Mouse (Mus musculus) left cerebral cortex, postnatal 14 days (tissue): ENCODE results near the gene Kif27. TPM values are rescaled to one million over a fixed set of nuclear protein-coding genes. Genes with fewer than 3 reads are reported as not detected.

Experiments
- DNase-seq, 2 experiments: peaks; one replicate each; pipeline ENCODE4 v3.0.0; 2021 to 2022; ENCODE audit warnings: low spot score in 2 of 2, mixed read lengths in 1 of 2
- intact Hi-C: fragments of 180-260 bp; cut with DNase I; formaldehyde crosslinking; loops from one replicate; pipeline ENCODE4 v1.15.1; 2025
- total RNA-seq, 2 experiments: library from RNA; stranded (reverse); gene quantifications; 2 replicates each; pipeline ENCODE4 v1.2.3; 2021

The Kif27 gene
- total RNA-seq, 2 experiments from 2014 or later = 2.6 to 3.3 TPM

DNA sequence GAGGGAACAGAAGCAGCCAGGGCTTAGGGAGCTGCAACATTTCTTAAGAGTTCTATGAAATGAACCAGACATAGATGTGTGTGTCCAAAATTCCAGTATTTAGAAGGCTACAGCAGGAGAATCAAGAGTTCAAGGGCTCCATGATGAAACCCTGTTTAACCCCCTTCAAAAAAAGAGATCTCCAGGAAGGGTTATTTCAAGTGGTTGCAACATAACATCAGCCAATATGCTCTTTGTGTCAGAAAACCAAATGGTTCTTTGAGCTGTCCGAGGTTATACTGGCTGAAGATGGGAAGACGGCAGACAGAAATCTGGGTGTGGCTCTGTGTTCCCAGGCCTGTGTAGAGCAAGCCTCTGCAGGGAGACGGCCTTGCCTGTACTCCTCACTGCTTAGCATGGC lies 63.3 kb downstream of the Kif27 start:
- intact Hi-C loops = no loop called here
- DNase-seq = no peak

DNA sequence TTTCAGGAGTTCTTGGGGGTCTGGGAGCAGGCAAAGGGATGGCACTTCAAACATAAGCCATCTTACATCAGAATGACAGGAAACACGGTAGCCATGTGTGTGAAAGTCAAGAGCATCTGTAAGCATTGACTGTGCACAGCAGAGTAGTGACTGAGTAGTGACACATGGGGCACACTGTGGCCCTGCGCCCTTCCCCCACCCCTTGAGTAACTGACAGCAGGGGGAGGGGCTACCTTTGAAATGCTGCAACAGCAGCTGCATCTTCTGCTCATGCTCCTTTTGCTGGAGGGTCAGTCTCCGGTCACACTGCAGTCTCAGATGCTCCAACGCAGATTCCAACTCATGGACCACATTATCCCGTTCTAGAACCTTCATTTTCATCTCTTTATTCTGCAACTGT lies 66.1 kb downstream of the Kif27 start:
- no peak for DNase-seq
- intact Hi-C loops = no loop called here

DNA sequence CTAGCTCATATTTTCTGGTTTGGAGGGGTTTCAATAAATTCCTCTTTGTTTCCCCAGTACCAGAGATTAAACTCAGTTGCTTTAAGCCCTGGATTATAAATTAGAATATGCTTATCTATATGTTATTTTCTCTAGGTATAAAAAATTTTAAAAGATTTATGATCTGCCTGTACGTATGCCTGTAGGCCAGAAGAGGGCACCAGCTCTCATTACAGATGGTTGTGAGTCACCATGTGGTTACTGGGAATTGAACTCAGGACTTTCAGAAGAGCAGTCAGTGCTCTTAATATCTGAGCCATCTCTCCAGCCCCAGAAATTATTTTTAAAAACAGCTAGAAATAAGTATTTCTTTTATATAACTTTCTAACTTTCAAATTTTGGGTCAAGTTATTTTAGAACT lies 69.6 kb downstream of the Kif27 start:
- intact Hi-C loops = loop anchor here (2.0 kb wide), 3 partner anchors 99 to 299 kb away; no protein-coding TSS in a partner anchor
- no peak for DNase-seq

DNA sequence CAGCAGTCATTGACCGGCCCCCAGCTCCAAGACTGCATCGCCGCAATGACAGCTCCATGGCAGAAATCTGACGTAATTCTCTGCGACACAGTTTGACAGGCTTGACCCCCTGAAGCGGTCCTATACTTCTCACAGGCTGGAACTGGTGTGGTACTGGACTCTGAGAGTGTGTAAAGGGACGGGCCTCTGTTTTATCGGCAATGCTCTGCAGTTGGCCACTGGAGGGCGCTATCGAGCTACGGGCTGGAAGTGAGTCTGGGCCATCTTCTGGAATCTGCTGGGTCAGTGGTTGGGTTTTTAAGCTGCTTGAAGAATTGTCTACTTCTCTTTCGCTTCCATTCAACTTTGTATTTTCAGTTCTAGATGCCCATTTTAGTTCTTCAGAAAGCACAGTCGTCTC lies 71.1 kb downstream of the Kif27 start:
- DNase-seq = peak; percentile 59 to 73
- intact Hi-C loops = loop anchor here (2.0 kb wide), 3 partner anchors 101 to 301 kb away; no protein-coding TSS in a partner anchor

DNA sequence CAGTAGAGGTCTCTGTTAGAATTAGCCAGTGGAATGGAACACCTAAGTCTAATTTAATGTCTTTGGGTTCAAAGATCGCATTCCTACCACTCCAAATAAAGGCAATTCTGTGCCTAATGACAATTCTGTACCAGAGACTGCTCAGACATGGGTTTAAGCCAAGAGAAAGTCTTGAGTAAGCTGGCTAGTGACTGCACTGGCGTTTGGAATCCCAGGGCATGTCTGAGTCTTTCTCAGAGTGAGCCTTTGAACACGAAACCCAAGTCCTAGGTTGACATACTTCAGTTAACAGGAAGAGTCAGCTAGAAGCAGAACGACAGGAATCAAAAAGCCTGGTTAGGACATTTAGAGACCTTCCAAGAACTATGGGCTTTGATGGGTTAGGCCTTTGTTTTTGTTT lies 75.5 kb downstream of the Kif27 start:
- intact Hi-C loops = no loop called here
- DNase-seq = no peak

DNA sequence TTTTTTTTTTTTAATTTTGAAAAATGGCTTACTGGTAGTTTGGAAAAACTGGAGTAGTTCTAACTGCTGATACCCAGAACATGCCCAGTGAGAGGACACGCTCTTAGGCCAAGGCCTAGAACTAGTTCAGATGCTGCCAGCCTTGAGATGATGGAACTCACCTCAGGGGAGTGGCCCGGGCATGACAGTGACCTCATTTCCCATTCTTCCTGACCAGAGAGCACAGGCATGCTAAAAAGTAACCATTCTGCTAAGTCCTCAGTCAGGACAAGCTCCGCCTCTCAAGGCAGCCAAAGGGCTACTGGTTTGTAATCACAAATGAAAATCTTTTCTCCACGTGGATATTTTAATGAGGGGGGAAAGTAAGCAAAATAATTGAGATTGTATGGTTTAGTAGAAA lies 77.0 kb downstream of the Kif27 start:
- DNase-seq = no peak
- intact Hi-C loops = no loop called here

DNA sequence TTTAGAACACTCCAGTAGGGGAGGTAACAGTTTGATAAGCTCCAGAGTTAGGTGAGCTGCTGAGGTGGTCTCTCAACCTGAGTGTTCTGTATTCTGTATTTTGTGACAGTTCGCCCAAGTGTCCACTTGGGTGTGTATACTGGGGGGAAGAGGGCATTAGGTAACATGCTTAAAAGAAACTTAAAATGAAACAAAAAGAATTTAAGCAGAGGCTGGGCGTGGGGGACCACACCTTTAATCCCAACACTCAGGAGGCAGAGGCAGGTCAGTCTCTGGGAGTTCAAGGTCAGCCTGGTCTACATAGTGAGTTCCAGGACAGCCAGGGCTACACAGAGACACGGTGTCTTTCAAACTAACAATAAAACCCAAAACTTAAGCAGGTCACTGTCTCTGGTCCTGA lies 78.4 kb downstream of the Kif27 start:
- DNase-seq = no peak
- intact Hi-C loops = no loop called here

DNA sequence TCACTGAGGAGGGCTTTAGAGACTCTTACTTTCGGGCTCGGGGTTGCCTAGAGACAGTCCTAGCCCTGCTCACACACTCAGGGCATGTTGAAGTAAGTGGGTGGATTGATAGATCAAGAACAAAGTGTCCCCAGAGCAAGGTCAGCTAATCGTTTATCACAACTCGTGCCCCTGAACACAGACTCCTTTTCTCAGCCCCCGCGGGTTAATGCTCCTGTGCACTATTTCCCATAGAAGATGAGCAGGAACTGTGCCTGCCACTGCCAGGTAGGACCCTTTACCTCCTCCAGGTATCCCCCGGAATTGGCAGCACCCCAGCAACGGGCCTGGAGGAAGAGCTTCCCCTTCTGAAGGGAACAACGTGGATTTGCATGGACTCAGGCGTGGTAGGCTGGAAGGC lies 82.7 kb downstream of the Kif27 start:
- intact Hi-C loops = no loop called here
- DNase-seq = no peak

DNA sequence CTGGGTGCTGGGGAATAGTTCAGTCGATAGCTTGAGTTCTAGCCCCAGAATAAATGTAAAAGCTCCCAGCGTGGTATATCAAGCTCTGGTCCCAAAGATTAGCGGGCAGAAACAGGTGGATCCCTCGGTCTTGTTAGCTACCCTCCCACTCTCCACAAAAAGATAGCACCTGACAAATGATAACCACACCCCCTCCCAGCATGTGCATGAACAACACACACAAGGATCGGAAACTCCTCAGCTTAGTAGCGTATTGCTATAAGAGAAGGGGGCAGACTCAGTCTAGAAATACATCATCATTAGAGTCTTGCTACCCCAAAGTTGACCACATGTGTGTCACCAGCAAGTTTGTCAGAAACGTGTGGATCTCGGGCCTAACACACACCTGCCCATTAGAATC lies 83.3 kb downstream of the Kif27 start, which contains the start of gene Gkap1:
Gene Gkap1 (minus strand): TSS at position 101 of the 400 bp plus-strand sequence.
- DNase-seq = no peak
- intact Hi-C loops = no loop called here

DNA sequence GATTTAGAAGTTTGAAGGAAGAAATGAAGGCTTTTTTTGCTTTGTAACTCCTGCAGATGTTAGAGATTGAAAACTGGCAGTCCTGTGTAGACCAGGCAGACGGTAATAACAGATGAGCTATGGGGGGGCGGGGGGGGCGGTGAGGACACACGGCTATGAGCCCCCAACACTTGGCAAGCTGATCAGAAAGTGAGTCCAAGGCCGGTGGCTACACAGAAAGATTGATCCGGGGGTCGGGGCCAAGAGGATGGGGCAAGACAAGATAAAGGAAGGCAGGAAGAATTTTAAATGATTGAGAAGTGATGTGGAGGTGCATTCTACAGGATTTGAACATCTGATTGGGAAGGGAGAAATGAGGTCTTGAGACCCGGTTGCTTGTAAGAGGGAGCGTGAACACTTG lies 83.8 kb downstream of the Kif27 start:
- intact Hi-C loops = no loop called here
- no peak for DNase-seq

DNA sequence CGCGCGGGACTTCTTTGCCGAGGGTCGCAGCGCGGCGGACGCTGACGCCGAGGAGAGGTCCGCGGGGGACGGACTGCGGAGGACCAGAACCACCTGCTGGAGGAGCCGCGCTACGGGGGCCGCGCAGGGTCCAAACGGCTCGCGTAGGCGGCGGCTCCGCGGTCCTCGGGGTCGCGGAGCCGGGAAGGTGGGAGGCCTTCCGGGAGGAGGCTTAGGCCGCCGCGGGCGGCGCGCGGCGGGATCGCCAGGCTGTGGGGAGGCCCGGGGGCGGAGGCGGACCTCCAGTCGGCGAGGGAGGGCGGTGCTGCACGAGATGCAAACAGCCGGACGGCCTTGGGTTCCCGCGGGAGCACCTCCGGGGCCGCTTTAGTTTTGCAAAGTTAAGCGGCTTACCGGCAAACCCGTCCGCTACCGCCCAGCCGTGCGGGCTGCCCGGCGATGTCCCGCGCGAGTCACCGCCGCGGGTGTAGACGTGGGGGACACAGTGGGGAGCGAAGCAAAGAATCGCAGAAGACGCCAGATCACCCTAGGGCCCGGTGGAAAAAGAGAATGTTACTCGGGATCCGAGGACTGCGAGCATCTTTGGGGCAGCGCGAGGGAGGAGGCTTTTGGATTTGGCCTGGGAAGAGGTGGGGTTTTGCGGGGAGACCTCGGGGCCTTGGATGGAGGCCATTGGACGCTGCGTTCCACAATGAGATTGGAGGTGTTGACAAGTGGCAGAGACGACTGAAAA lies 84.5 kb downstream of the Kif27 start:
- intact Hi-C loops = no loop called here
- DNase-seq = peak; percentile 32 to 53

DNA sequence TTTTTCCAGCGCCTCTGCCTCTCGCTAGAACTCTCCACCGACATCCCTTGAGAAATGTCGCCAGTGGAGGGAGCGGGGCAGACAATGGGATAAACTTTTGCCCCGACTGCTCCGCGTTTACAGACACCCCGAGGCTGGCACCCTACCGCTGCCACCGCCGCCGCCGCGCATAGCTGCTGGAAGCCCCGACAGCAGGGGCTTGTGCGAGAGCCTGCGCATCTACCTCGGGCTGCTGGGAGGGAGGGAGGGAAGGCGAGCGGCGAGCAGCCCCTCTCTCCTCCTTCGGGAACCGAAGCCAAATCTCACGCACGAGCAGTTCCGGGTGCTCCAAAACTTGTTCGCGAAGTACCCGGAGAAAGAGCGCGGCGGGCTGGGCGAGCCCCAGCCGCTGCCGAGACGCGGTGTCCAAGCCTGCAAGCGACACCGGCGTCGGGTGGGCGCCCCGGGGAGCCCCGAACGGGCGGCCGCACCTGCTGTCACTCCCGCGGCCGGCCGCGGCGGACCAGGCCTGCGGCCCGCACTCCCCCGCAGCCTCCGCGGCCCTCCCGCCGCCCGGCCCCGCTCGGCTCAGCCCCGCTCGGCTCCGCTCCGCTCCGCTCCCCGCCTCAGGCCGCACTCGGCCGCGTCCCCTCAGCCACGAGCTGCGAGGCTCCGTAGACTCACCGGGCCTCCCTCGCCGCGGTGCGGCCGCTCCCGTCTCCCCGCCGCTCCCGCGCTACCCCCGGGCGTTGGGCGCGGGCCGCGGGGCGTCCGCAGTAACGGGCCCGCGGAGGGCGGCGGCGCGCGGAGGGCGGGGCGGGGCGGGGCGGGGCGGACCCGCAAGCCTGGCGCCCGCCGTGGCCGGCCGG lies 85.3 kb downstream of the Kif27 start:
- intact Hi-C loops = no loop called here

DNA sequence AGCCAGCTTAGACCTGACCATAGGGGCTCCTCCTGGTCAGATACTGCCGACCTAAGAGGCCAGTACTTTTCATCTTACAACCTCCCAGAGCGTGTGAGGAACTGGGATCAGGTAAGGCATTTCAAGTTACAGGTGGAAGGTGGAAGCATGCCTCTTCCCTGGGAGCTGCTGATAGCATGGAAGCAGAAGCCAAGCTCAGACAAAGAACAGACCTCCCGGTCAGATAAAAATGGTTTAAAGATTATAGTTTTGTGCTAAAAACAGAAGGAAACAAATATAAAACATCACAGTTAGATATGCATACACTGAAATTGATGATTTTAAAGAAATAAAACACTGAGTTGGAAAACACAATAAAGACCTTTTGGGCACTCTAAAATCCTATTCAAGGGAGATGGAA lies 92.1 kb downstream of the Kif27 start:
- no peak for DNase-seq
- intact Hi-C loops = no loop called here

More for the DNA sequence above, 85.3 kb downstream of the Kif27 start:
- DNase-seq = peak; percentile 8 to 15

DNA sequence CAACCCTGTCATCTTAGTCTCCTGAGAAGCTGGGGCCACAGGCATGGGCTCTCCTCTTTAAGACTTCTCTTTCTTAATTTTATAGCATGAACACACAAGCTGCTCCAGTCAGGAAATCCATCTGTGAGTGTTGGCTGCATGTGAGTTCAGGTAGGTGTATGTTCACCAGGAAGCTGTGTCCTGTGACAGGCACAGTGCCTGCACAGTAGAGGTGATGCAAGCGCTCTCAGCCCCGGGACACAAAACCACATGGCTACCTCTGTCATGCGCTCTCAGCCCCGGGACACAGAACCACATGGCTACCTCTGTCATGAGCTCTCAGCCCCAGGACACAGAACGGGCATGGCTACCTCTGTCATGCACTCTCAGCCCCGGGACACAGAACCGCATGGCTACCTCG lies 95.4 kb downstream of the Kif27 start:
- no peak for DNase-seq
- intact Hi-C loops = no loop called here

DNA sequence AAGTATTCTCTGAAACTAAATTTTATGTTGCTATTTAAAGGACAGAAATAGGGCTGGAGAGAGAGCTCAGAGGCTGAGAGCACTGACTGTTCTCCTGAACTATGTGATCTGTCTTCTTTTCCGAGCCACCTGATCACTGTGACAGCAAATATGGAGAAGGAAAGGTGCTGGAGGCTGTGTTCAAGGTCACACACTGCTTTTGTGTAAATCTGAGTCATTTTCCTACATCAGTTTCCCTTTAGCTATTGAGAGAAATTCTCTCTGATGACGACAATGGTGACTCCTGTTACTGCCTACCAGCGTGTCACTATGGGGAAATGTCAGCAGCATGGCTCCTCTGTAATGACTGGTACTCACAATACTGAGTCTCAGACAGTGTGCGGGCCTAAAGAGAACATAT lies 97.2 kb downstream of the Kif27 start:
- intact Hi-C loops = no loop called here
- no peak for DNase-seq

DNA sequence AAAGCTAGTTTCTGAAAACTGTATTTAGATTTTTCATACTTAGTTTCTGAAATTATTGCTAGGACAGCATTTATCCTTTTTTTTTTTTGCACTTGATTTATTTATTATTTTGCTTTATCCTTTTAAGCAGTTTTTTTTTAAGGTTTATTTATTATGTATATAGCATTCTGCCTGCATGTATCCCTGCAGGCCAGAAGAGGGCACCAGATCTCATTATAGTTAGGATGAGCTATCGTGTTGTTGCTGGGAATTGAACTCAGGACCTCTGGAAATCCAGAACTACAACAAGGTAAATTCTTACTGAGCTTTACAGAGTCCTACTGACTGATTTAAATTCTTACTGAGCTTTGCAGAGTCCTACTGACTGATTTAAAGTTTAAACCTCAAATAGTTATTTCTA lies 105.7 kb downstream of the Kif27 start:
- intact Hi-C loops = no loop called here
- DNase-seq = no peak

DNA sequence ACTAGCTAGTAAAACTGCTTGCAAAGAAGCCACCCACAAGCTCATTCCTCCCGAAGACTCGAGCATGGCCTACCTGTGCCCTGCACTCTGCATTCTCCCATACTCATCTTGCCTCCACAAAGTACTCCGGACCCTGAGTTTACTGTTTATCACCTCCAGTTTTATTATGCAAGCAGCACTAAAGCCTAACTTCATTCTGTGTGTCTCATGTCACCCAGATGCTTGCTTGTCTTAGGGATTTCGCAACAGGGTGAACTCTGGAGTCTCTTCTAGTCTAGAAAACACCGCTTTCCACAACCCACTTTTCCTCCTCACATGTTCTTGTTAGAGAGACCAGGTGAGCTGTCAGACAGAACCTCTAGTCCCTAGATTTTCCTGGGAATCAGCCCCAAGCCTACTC lies 110.0 kb downstream of the Kif27 start:
- DNase-seq = no peak

More for the DNA sequence above, 110.0 kb downstream of the Kif27 start:
- intact Hi-C loops = no loop called here
